Mouse (Mus musculus): ENCODE measurements around the gene Cenpp.

DNA sequence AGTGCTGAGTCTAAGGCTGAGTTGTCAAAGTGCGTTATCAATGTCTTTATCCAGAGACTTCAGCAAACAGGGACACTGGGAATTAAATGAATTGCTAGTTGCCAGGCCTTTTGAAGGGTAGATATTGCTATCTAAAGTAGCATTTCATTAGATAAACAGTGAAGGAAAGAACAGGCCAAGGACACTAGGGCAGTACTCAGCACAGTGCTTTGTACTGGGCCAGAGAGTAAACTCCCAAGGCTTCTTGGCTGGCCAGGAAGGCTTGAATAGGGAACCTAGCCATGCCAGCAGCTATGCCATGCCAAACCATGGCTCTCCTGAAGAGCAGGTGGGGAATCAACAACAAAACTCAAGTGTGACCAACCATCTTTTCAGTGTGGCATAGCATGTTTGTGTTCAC, 115.6 kb downstream of the Cenpp start:
- TF ChIP-seq USF1 (IDR thresholded peaks at IDR 0.05; ENCODE audit: low read depth) (no peak), MYOG (IDR thresholded peaks at IDR 0.05; ENCODE audit: control insufficient read depth, extremely low read depth, insufficient read length) (no peak), MAX (IDR thresholded peaks at IDR 0.05) (no peak), CTCF (IDR thresholded peaks at IDR 0.05; ENCODE audit: control insufficient read depth, insufficient read depth, insufficient read length) (no peak), MYOD1 (IDR thresholded peaks at IDR 0.05; ENCODE audit: control insufficient read depth, insufficient read length, low read depth) (no peak)

Data from C2C12 (cell line).